Mouse (Mus musculus): ENCODE measurements at regions not wholly inside any gene's neighbourhood (a gene's known extent, or its start where the extent isn't known, plus 50 kb on each side); places are given as distances from the start of the nearest gene placed in this dataset.

GRCm38 (mm10) chr11:90741952-90742617 lies 53.9 kb upstream of the Tom1l1 start:
- no peaks in the 10 kb centered on the region for H3K9me3 ChIP-seq (ENCODE audit: control insufficient read depth, low read length)
- WGBS = 77% methylated on average over 10 of the region's 10 CpGs
- H3K36me3 ChIP-seq (ENCODE audit: control insufficient read depth, insufficient read depth, low read length) = no peaks in the 10 kb centered on the region
- no peak overlapping the region for H3K4me3 ChIP-seq (ENCODE audit: low read length)
- H3K27ac ChIP-seq (ENCODE audit: low read length) = no peak overlapping the region
- no peak overlapping the region for H3K4me2 ChIP-seq (ENCODE audit: low read depth, low read length)
- no peaks in the 10 kb centered on the region for H3K27me3 ChIP-seq (replicated peaks; ENCODE audit: control insufficient read depth, insufficient read depth, low read length)
- H3K9ac ChIP-seq (ENCODE audit: low read depth, low read length) = no peak overlapping the region
- H3K4me1 ChIP-seq (ENCODE audit: control insufficient read depth, insufficient read depth, low read length) = no peaks in the 10 kb centered on the region
- ATAC-seq = no peak

GRCm38 (mm10) chr11:90739501-90739900 lies 51.3 kb upstream of the Tom1l1 start:
- WGBS = 89% methylated on average over 3 of the region's 3 CpGs
- Histone ChIP-seq H3K9me3 (ENCODE audit: control insufficient read depth, low read length) (no peaks in the 10 kb centered on the region), H3K27me3 (replicated peaks; ENCODE audit: control insufficient read depth, insufficient read depth, low read length) (no peaks in the 10 kb centered on the region), H3K36me3 (ENCODE audit: control insufficient read depth, insufficient read depth, low read length) (no peaks in the 10 kb centered on the region), H3K27ac (ENCODE audit: low read length) (no peak overlapping the region), H3K4me3 (ENCODE audit: low read length) (no peak overlapping the region), H3K9ac (ENCODE audit: low read depth, low read length) (no peak overlapping the region), H3K4me1 (ENCODE audit: control insufficient read depth, insufficient read depth, low read length) (no peaks in the 10 kb centered on the region), H3K4me2 (ENCODE audit: low read depth, low read length) (no peak overlapping the region)
- no peak for ATAC-seq

GRCm38 (mm10) chr11:90738741-90739140 lies 50.6 kb upstream of the Tom1l1 start:
- Histone ChIP-seq H3K27ac (ENCODE audit: low read length) (no peak overlapping the region), H3K9ac (ENCODE audit: low read depth, low read length) (no peak overlapping the region), H3K4me2 (ENCODE audit: low read depth, low read length) (no peak overlapping the region), H3K36me3 (ENCODE audit: control insufficient read depth, insufficient read depth, low read length) (no peaks in the 10 kb centered on the region), H3K4me3 (ENCODE audit: low read length) (no peak overlapping the region), H3K27me3 (replicated peaks; ENCODE audit: control insufficient read depth, insufficient read depth, low read length) (no peaks in the 10 kb centered on the region), H3K9me3 (ENCODE audit: control insufficient read depth, low read length) (no peaks in the 10 kb centered on the region), H3K4me1 (ENCODE audit: control insufficient read depth, insufficient read depth, low read length) (no peaks in the 10 kb centered on the region)
- ATAC-seq = no peak
- WGBS = 66% methylated on average over 2 of the region's 2 CpGs

All from intestine, embryonic 16.5 days (tissue).